Mouse (Mus musculus): Measurements from ENCODE around the gene Foxred2. TPM values are rescaled to one million over a fixed set of nuclear protein-coding genes. Genes with fewer than 3 reads are reported as not detected.

Foxred2 gene
- 1.8 and 2.4 TPM in 2 replicates for polyA plus RNA-seq (2012; rRNA removed)

- WGBS: under 1% methylated on average over 39 of the region's 39 CpGs
- no peak for TF ChIP-seq POLR2A (IDR thresholded peaks at IDR 0.05; ENCODE audit: borderline replicate concordance, extremely low read depth, low read depth, low read length)
- peak; percentile 7; the same call in 1 of the 2 replicates for TF ChIP-seq CTCF (IDR thresholded peaks at IDR 0.05; ENCODE audit: insufficient read depth, low read length)
- peak within 1 kb of the TSS; percentile 67 for H3K4me3 ChIP-seq (replicated peaks; ENCODE audit: extremely low read depth, low read depth, low read length)
- H3K4me1 ChIP-seq (ENCODE audit: control insufficient read depth, insufficient read depth, low read length): no peaks in the 10 kb centered on the region; the same call in 1 of the 2 replicates
- DNase-seq: peak; percentile 62
Observed at GRCm38 (mm10) chr15:77956404-77956901, at the start of gene Foxred2. Gene Foxred2 (minus strand): TSS chr15:77956722.

GRCm38 (mm10) chr15:78003929-78004328, 47.4 kb upstream of the Foxred2 start:
- DNase-seq: no peak

GRCm38 (mm10) chr15:78001400-78001799, 44.9 kb upstream of the Foxred2 start:
- no peak for TF ChIP-seq CTCF (IDR thresholded peaks at IDR 0.05; ENCODE audit: insufficient read depth, low read length)
- TF ChIP-seq POLR2A (IDR thresholded peaks at IDR 0.05; ENCODE audit: borderline replicate concordance, extremely low read depth, low read depth, low read length): no peak
- WGBS: 32% methylated on average over 5 of the region's 5 CpGs

More at GRCm38 (mm10) chr15:78003929-78004328, 47.4 kb upstream of the Foxred2 start:
- no peak overlapping the region for H3K4me3 ChIP-seq (replicated peaks; ENCODE audit: extremely low read depth, low read depth, low read length)
- TF ChIP-seq POLR2A (IDR thresholded peaks at IDR 0.05; ENCODE audit: borderline replicate concordance, extremely low read depth, low read depth, low read length) (no peak), CTCF (IDR thresholded peaks at IDR 0.05; ENCODE audit: insufficient read depth, low read length) (no peak)
- no peaks in the 10 kb centered on the region for H3K4me1 ChIP-seq (ENCODE audit: control insufficient read depth, insufficient read depth, low read length)
- WGBS: 22% methylated on average over 9 of the region's 9 CpGs

GRCm38 (mm10) chr15:77988541-77988940, 32.0 kb upstream of the Foxred2 start:
- no peaks in the 10 kb centered on the region for H3K4me1 ChIP-seq (ENCODE audit: control insufficient read depth, insufficient read depth, low read length)
- no peak for DNase-seq
- 55% methylated on average over 5 of the region's 5 CpGs for WGBS
- H3K4me3 ChIP-seq (replicated peaks; ENCODE audit: extremely low read depth, low read depth, low read length): no peak overlapping the region
- TF ChIP-seq CTCF (IDR thresholded peaks at IDR 0.05; ENCODE audit: insufficient read depth, low read length): no peak
- TF ChIP-seq POLR2A (IDR thresholded peaks at IDR 0.05; ENCODE audit: borderline replicate concordance, extremely low read depth, low read depth, low read length): no peak

More at GRCm38 (mm10) chr15:78001400-78001799, 44.9 kb upstream of the Foxred2 start:
- no peak for DNase-seq
- Histone ChIP-seq H3K4me3 (replicated peaks; ENCODE audit: extremely low read depth, low read depth, low read length) (no peak overlapping the region), H3K4me1 (ENCODE audit: control insufficient read depth, insufficient read depth, low read length) (no peaks in the 10 kb centered on the region)

- no peak for DNase-seq
- TF ChIP-seq CTCF (IDR thresholded peaks at IDR 0.05; ENCODE audit: insufficient read depth, low read length) (no peak), POLR2A (IDR thresholded peaks at IDR 0.05; ENCODE audit: borderline replicate concordance, extremely low read depth, low read depth, low read length) (no peak)
Observed at GRCm38 (mm10) chr15:77983391-77983790, 26.9 kb upstream of the Foxred2 start.

GRCm38 (mm10) chr15:77982195-77982939, 25.8 kb upstream of the Foxred2 start:
- WGBS: 29% methylated on average over 18 of the region's 18 CpGs
- Histone ChIP-seq H3K4me3 (replicated peaks; ENCODE audit: extremely low read depth, low read depth, low read length) (no peak overlapping the region), H3K4me1 (ENCODE audit: control insufficient read depth, insufficient read depth, low read length) (no peaks in the 10 kb centered on the region)
- peak; percentile 12 for DNase-seq
- TF ChIP-seq POLR2A (IDR thresholded peaks at IDR 0.05; ENCODE audit: borderline replicate concordance, extremely low read depth, low read depth, low read length): no peak
- TF ChIP-seq CTCF (IDR thresholded peaks at IDR 0.05; ENCODE audit: insufficient read depth, low read length): peak; percentile 43

More at GRCm38 (mm10) chr15:77983391-77983790, 26.9 kb upstream of the Foxred2 start:
- Histone ChIP-seq H3K4me1 (ENCODE audit: control insufficient read depth, insufficient read depth, low read length) (no peaks in the 10 kb centered on the region), H3K4me3 (replicated peaks; ENCODE audit: extremely low read depth, low read depth, low read length) (no peak overlapping the region)
- WGBS: 23% methylated on average over 3 of the region's 3 CpGs

- Histone ChIP-seq H3K4me1 (ENCODE audit: control insufficient read depth, insufficient read depth, low read length) (no peaks in the 10 kb centered on the region), H3K4me3 (replicated peaks; ENCODE audit: extremely low read depth, low read depth, low read length) (no peak overlapping the region)
- no peak for DNase-seq
- TF ChIP-seq POLR2A (IDR thresholded peaks at IDR 0.05; ENCODE audit: borderline replicate concordance, extremely low read depth, low read depth, low read length): no peak
- TF ChIP-seq CTCF (IDR thresholded peaks at IDR 0.05; ENCODE audit: insufficient read depth, low read length): no peak
- 44% methylated on average over 5 of the region's 5 CpGs for WGBS
Observed at GRCm38 (mm10) chr15:77981181-77981680, 24.7 kb upstream of the Foxred2 start.

GRCm38 (mm10) chr15:77979427-77979865, 22.9 kb upstream of the Foxred2 start:
- Histone ChIP-seq H3K4me1 (ENCODE audit: control insufficient read depth, insufficient read depth, low read length) (no peaks in the 10 kb centered on the region), H3K4me3 (replicated peaks; ENCODE audit: extremely low read depth, low read depth, low read length) (no peak overlapping the region)
- WGBS: 75% methylated on average over 10 of the region's 10 CpGs
- no peak for DNase-seq
- TF ChIP-seq CTCF (IDR thresholded peaks at IDR 0.05; ENCODE audit: insufficient read depth, low read length): no peak
- TF ChIP-seq POLR2A (IDR thresholded peaks at IDR 0.05; ENCODE audit: borderline replicate concordance, extremely low read depth, low read depth, low read length): no peak

GRCm38 (mm10) chr15:77977663-77978062, 21.1 kb upstream of the Foxred2 start:
- Histone ChIP-seq H3K4me3 (replicated peaks; ENCODE audit: extremely low read depth, low read depth, low read length) (no peak overlapping the region), H3K4me1 (ENCODE audit: control insufficient read depth, insufficient read depth, low read length) (no peaks in the 10 kb centered on the region)
- DNase-seq: no peak
- 50% methylated on average over 3 of the region's 3 CpGs for WGBS
- TF ChIP-seq CTCF (IDR thresholded peaks at IDR 0.05; ENCODE audit: insufficient read depth, low read length) (no peak), POLR2A (IDR thresholded peaks at IDR 0.05; ENCODE audit: borderline replicate concordance, extremely low read depth, low read depth, low read length) (no peak)
